Mouse (Mus musculus) activated CD4-positive, CD25-positive, alpha-beta regulatory T cell, adult 4 months (primary cell): ENCODE measurements at regions not wholly inside any gene's neighbourhood (a gene's known extent, or its start where the extent isn't known, plus 50 kb on each side); places are given as distances from the start of the nearest gene placed in this dataset.
"Not testable (repeated sequence)": the region's sequence is repeated elsewhere in the genome, so short reads cannot be mapped to it uniquely, and the experiment has no call there.

Experiments used
- ATAC-seq: one replicate; pipeline ENCODE4 v1.8.0; 2017

GRCm38 (mm10) chr17:13552840-13553239 lies 198.5 kb downstream of the Tcp10c start:
- ATAC-seq: not testable (repeated sequence)

- ATAC-seq: not testable (repeated sequence)
Measured at GRCm38 (mm10) chr17:13555311-13556059, 201.1 kb downstream of the Tcp10c start.

- ATAC-seq: not testable (repeated sequence)
Measured at GRCm38 (mm10) chr17:13556060-13556660, 201.8 kb downstream of the Tcp10c start.

GRCm38 (mm10) chr17:13558863-13559262 lies 201.5 kb upstream of the Afdn start:
- ATAC-seq: no peak

- ATAC-seq: no peak
Measured at GRCm38 (mm10) chr17:13561342-13561741, 199.0 kb upstream of the Afdn start.

GRCm38 (mm10) chr17:13562974-13563373 lies 197.4 kb upstream of the Afdn start:
- ATAC-seq: no peak

- ATAC-seq: no peak
Measured at GRCm38 (mm10) chr17:13564800-13565199, 195.5 kb upstream of the Afdn start.

GRCm38 (mm10) chr17:13566680-13567079 lies 193.7 kb upstream of the Afdn start:
- no peak for ATAC-seq

- no peak for ATAC-seq
Measured at GRCm38 (mm10) chr17:13567183-13567582, 193.2 kb upstream of the Afdn start.

GRCm38 (mm10) chr17:13570796-13571195 lies 189.5 kb upstream of the Afdn start:
- no peak for ATAC-seq

GRCm38 (mm10) chr17:13572204-13572833 lies 188.0 kb upstream of the Afdn start:
- ATAC-seq: no peak

GRCm38 (mm10) chr17:13573036-13573435 lies 187.3 kb upstream of the Afdn start:
- no peak for ATAC-seq

- no peak for ATAC-seq
Measured at GRCm38 (mm10) chr17:13574122-13574521, 186.2 kb upstream of the Afdn start.

- no peak for ATAC-seq
Measured at GRCm38 (mm10) chr17:13574682-13575444, 185.5 kb upstream of the Afdn start.

GRCm38 (mm10) chr17:13577798-13578197 lies 182.5 kb upstream of the Afdn start:
- ATAC-seq: no peak

- no peak for ATAC-seq
Measured at GRCm38 (mm10) chr17:13581214-13581920, 179.0 kb upstream of the Afdn start.

GRCm38 (mm10) chr17:13581995-13582588 lies 178.2 kb upstream of the Afdn start:
- ATAC-seq: no peak

- ATAC-seq: no peak
Measured at GRCm38 (mm10) chr17:13583475-13584233, 176.7 kb upstream of the Afdn start.

GRCm38 (mm10) chr17:13584394-13584793 lies 175.9 kb upstream of the Afdn start:
- no peak for ATAC-seq

GRCm38 (mm10) chr17:13590240-13590837 lies 170.0 kb upstream of the Afdn start:
- ATAC-seq: not testable (repeated sequence)
